Mouse (Mus musculus) intestine, embryonic 14.5 days (tissue): Measurements from ENCODE around the gene Tmem116. TPM values are rescaled to one million over a fixed set of nuclear protein-coding genes. Genes with fewer than 3 reads are reported as not detected.

ENCODE experiments used
- polyA plus RNA-seq: library from polyadenylated mRNA; unstranded; fragments of >200 nt; fragmentation: Nextera tagmentation; extraction: Ambion mirVana; gene quantifications from 2 replicates; pipeline ENCODE4 v1.2.1, GENCODE M21; 2014

The Tmem116 gene
- polyA plus RNA-seq, 1 experiment from 2014 or later = 1.8 TPM

Other genes with a start within 250 kb of the Tmem116 start
- 766 and 768 TPM in 2 replicates for gene Rpl6, start 247.4 kb upstream of the Tmem116 start, polyA plus RNA-seq
- gene Hectd4, start 231.7 kb upstream of the Tmem116 start, polyA plus RNA-seq = 8.0 and 8.1 TPM in 2 replicates
- gene Trafd1, start 66.3 kb upstream of the Tmem116 start, polyA plus RNA-seq = 72.4 and 74.9 TPM in 2 replicates
- gene Naa25, start 54.0 kb upstream of the Tmem116 start, polyA plus RNA-seq = 47.4 and 53.2 TPM in 2 replicates
- 164 and 167 TPM in 2 replicates for gene Erp29, start 613 bp downstream of the Tmem116 start, polyA plus RNA-seq
- gene Adam1b, start 51.5 kb downstream of the Tmem116 start, polyA plus RNA-seq = 0.07 and 0.16 TPM in 2 replicates
- gene Adam1a, start 93.6 kb downstream of the Tmem116 start, polyA plus RNA-seq = 1.6 and 2.1 TPM in 2 replicates
- gene Gm42878, start 93.6 kb downstream of the Tmem116 start, polyA plus RNA-seq = not detected in 2 replicates
- 48.8 and 59.8 TPM in 2 replicates for gene Mapkapk5, start 94.0 kb downstream of the Tmem116 start, polyA plus RNA-seq
- gene Aldh2, start 141.9 kb downstream of the Tmem116 start, polyA plus RNA-seq = 70.2 and 76.5 TPM in 2 replicates
- gene Acad12, start 167.0 kb downstream of the Tmem116 start, polyA plus RNA-seq = 2.4 and 3.4 TPM in 2 replicates
- 4.3 and 4.7 TPM in 2 replicates for gene Acad10, start 208.6 kb downstream of the Tmem116 start, polyA plus RNA-seq
- 31.5 and 32.8 TPM in 2 replicates for gene Brap, start 208.7 kb downstream of the Tmem116 start, polyA plus RNA-seq